Mouse (Mus musculus): ENCODE results near the gene Serpina16.

DNA sequence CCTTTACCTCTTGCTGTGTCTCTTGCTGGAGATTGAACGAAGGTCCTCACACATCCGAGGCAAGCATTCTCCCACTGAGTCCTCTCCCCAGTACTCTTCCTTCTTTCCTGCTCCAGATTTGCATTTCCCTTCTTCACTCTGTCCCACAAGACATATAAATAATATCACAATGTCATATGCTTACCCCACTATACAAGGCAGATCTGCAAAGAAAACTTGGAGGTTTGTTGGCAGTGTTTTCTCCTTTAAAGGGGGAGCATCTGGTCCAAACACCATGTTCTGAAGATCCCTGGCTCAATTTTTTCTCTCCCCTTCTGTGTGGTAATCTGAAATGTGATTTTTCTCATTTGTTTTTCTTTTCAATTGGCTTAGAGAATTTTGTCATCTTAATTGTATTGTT is 41.5 kb downstream of the Serpina16 start:
- TF ChIP-seq NRF1 (IDR thresholded peaks at IDR 0.05; ENCODE audit: insufficient read depth, low read depth, low read length, poor library complexity, severe bottlenecking), result no peak
- TF ChIP-seq POLR2A (IDR thresholded peaks at IDR 0.05; ENCODE audit: control insufficient read depth in 1 of 2, insufficient read depth in 1 of 2, low read depth in 1 of 2, low read length in 2 of 2, poor library complexity in 1 of 2), result no peak
- TF ChIP-seq MAZ (IDR thresholded peaks at IDR 0.05; ENCODE audit: low read depth, low read length), result no peak
- TF ChIP-seq SIN3A (IDR thresholded peaks at IDR 0.05; ENCODE audit: low read length), result no peak
- no peak for TF ChIP-seq EP300 (IDR thresholded peaks at IDR 0.05; ENCODE audit: low read depth in 1 of 2, low read length in 2 of 2)
- no peak for TF ChIP-seq NELFE (IDR thresholded peaks at IDR 0.05; ENCODE audit: low read depth, low read length)
- no peak for TF ChIP-seq TBP (IDR thresholded peaks at IDR 0.05; ENCODE audit: low read depth, low read length)

Measured in MEL (cell line).